Mouse (Mus musculus) spleen, postnatal 14 days (tissue): Measurements from ENCODE around the gene Kpna7.
A peak's percentile ranks its signal among the peaks of the same experiment; 100 is the strongest.
"Not testable (repeated sequence)": the region's sequence is repeated elsewhere in the genome, so short reads cannot be mapped to it uniquely, and the experiment has no call there.

Experiments used
- DNase-seq, 2 experiments: peaks; one replicate each; pipeline ENCODE4 v3.0.0; 2021 to 2022; ENCODE audit warnings: low spot score in 2 of 2

The Kpna7 gene

DNA sequence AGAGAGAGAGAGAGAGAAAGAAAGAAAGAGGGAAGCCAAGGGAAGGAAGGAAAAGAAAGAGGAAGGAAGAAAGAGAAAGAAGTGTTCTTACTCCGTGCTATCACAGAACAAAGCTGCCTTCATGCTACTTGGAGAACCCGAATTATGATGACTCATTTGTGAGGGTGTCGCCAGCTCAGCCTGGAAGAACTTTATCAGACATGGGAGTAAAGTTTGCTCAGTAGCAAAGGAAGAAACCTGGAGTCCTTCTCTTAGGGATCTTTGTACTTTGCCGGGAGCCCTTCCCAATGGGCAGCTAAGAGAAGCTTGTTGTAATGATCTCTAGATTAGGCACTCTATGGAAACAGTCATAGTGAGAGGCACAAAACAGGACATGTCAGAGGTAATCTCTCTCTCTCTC lies 18.9 kb upstream of the Kpna7 start:
- no peak for DNase-seq

GRCm38 (mm10) chr5:145101451-145101850 lies 17.6 kb upstream of the Kpna7 start:
- not testable (repeated sequence) for DNase-seq

DNA sequence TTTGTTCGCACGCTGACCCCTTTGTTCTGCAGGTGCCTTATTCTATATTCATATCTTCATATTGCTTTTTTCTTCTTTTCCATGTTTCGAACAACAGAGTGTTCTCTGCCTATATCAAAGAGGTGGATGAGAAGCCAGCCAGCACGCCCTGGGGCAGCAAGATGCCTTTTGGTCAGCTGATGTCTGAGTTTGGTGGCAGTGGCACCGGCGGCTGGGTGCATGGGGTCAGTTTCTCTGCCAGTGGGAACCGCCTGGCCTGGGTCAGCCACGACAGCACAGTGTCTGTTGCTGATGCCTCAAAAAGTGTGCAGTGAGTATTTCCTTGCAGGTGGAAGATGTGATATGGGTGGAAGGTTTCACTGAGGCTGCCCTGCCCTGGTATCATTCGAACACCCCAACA lies 17.1 kb upstream of the Kpna7 start:
- DNase-seq, result no peak

GRCm38 (mm10) chr5:145098340-145098821 lies 14.6 kb upstream of the Kpna7 start:
- DNase-seq, result no peak

GRCm38 (mm10) chr5:145096195-145096594 lies 12.4 kb upstream of the Kpna7 start:
- no peak for DNase-seq

DNA sequence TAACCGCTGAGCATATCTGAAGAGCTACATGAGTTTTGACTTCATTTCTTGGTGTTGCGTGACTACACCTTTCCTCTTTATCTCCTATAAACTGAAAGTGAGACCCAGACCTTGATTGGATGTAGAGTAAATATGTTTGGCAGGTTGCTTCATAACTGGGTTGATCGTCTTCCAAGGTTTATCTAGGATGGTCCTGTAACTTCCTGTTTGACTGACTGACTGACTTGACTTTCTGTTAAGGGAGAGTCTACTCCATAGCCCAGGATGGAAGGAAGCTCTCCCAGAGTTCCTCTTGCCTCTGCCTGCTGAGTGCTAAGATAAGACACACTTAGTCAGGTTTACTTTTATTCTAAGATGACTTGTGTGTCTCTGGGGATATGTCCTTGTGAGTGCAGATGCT lies 6.0 kb upstream of the Kpna7 start:
- DNase-seq, result no peak

DNA sequence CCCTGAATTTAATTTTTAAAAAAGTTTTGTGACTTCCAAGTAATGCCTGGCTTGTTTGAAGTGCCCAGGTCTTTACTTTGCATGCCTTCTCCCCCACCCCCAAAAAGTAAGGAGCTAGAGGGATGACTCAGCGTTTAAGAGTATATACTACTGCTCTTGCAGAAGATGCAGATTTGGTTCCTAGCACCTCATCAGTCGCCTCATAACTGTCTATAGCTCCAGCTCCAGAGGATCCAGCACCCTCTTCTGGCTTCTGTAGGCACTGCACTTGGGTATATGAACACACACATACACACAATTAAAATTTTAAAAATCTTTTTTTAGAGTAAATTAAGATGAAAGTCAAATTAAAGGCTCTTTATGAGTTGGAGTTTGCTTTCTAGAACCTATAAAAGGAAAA lies 4.4 kb upstream of the Kpna7 start:
- DNase-seq, result no peak

DNA sequence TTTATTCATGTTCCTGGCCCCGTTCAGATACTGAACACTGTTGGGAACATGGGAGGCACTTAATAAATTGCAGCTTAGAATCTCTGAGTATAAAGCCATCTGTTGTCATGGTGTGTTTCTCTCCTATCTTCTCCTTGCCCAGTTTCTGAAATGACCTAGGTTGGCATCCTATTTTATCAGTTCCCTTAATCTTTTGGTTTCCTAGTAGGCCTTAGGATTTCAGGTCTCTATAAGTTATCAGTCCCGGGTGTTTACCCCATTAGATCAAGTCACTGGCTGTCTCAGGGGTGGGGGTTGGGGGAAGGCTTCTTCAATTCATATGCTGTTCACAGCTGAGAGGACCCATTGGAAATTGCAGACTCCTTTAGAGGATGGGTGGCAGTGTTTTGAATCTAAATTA lies 992 bp upstream of the Kpna7 start:
- no peak for DNase-seq

- not testable (repeated sequence) for DNase-seq
Observed at GRCm38 (mm10) chr5:145083201-145083600, 629 bp downstream of the Kpna7 start.

DNA sequence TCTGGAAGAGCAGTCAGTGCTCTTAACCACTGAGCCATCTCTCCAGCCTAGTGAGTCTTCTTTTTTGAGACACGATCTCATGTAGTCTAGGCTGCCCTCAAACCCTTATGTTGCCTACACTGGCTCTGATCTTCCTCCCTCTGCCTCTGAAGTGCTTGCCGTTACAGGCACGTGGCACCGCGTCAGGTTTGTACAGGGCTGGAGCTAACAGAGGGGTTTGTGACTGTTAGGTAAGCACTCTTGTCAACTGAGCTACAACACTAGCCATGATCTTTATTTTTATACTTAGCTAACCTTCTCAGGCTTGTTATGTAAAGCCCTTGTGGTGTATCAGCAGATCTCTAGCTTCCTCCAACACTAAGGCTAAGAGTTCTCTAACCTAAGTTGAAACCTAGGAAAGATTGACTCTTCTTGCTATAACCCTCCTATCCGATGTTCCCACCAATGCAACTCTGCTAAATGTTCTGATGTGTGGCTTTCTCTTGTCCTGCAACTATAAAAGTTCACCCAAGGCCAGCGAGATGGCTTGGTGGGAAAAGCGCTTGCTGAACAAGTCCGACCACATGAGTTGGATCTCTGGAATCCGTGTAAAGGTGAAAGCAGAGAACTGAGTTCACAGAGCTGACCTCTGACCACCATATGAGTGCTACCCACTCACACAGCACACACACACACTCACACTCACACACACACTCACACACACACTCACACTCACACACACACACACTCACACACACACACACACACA lies 1.8 kb downstream of the Kpna7 start:
- DNase-seq, result no peak

GRCm38 (mm10) chr5:145075081-145075480 lies 8.7 kb downstream of the Kpna7 start:
- DNase-seq, result no peak

GRCm38 (mm10) chr5:145071342-145071741 lies 12.5 kb downstream of the Kpna7 start:
- no peak for DNase-seq

GRCm38 (mm10) chr5:145069707-145070106 lies 14.1 kb downstream of the Kpna7 start:
- DNase-seq, result peak; percentile 13 to 55

DNA sequence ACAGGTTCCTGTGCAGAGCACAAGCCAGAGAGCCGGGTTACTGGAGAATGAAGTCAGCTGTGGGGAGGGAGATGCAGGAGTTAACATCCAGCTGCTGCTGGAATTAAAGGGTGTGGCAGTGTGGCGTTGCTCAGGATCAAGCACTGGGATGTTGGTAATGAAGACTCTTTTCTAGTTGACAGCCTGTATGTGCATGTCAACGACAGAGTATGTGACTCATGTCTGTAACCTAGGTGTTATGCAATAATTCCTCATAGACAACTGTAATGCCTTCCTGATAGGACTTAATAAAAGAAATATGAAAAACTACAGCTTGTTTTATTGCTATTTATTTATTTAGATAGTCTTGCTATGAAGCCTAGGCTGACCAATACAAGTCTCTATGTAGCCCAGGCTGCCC lies 15.0 kb downstream of the Kpna7 start:
- DNase-seq, result no peak

GRCm38 (mm10) chr5:145064765-145065340 lies 19.0 kb downstream of the Kpna7 start:
- DNase-seq, result no peak

DNA sequence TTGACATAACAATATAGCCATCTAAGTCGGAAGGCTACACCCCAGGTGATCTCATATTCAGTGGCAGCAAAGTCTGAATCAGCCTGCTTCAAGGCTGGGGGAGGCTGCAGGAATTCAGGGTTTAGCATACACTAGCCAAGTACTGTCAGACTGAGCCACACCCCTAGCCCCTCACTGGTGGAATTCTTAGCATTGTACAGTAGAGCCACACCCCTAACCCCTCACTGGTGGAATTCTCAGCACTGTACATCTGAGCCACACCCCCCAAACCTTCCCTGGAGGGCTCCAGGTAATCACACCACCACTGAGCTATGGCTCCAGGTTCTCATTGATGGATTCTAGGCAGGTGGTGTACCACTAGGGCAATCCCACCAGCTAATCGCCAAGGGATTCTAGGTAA lies 24.3 kb downstream of the Kpna7 start:
- DNase-seq, result no peak

GRCm38 (mm10) chr5:145058722-145059121 lies 25.1 kb downstream of the Kpna7 start:
- DNase-seq, result no peak

GRCm38 (mm10) chr5:145057907-145058306 lies 25.9 kb downstream of the Kpna7 start:
- DNase-seq, result no peak

- DNase-seq, result not testable (repeated sequence)
Observed at GRCm38 (mm10) chr5:145054187-145054586, 29.6 kb downstream of the Kpna7 start.

GRCm38 (mm10) chr5:145042690-145043089 lies 41.1 kb downstream of the Kpna7 start, which contains the start of gene 1700018F24Rik:
Gene 1700018F24Rik, plus strand, starts transcription at chr5:145042990.
- DNase-seq, result not testable (repeated sequence)

DNA sequence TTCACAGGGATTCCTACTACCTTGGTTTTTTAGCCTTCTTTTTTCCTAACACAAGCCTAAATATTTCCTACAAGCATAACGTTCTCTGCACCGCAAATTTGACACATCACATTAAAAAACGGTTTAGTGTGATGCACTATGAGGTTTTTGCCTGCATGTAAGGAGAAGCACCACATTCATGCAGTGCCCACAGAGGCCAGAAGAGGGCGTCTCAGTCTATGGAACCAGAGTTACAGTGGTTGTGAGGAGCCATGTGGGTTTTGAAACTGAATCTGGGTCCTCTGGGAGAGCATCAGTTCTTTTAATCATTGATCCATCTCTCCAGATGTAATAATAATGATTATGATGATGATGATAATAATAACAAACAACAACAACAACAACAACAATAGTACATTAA lies 42.2 kb downstream of the Kpna7 start:
- no peak for DNase-seq

DNA sequence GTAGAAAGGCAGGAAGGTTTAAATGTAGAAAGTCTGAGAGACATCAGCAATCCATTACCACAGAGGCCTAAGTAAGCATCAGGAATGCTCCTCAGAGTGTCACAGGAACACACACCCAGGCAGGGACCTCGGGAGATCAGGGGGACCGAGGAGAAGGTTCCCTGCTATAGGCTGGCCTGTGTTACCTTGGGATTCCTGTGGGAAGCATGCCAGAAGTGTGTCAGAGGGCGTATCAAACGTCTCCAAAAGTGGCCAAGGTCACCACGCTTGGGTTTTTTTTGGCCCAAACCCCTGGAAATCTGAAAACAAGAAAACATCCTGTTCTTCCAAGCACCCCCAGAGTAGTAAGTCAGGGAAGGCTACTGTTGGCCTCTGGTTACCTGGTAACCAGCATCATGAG lies 51.4 kb downstream of the Kpna7 start, which contains the start of gene Gm4871:
Gm4871 (minus strand) TSS at position 364 of the 400 bp plus-strand sequence.
- DNase-seq, result not testable (repeated sequence)

DNA sequence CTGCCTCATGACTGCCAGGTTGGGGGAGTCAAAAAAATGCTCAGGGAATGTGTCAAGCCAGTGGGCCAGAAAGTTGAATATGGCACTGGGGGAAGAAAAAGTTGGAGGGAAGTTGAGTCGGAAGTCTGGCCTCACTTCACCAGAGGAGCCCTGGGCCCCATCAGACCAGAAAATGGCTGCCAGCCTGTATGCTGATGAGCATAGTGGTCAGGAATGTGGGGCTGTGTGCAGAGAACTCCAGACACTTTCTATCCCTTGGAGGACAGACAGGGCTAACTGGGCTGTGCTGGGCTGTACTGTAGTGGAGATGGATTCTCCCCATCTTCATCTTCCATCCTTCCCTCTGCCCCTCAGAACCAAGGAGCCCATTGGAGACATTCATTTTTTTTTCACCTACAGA lies 53.4 kb downstream of the Kpna7 start:
- not testable (repeated sequence) for DNase-seq
